Mouse (Mus musculus): ENCODE data around the gene Ccdc117. TPM values are rescaled to one million over a fixed set of nuclear protein-coding genes. Genes with fewer than 3 reads are reported as not detected.
"Not testable (repeated sequence)": the region's sequence is repeated elsewhere in the genome, so short reads cannot be mapped to it uniquely, and the experiment has no call there.

Ccdc117 gene
- polyA plus RNA-seq, 1 experiment from 2014 or later = 29.6 TPM

- WGBS = 67% methylated on average over 1 of the region's 1 CpGs
- Histone ChIP-seq H3K27ac (no peak overlapping the region), H3K36me3 (no peaks in the 10 kb centered on the region), H3K4me1 (no peaks in the 10 kb centered on the region), H3K9ac (no peak overlapping the region), H3K9me3 (no peaks in the 10 kb centered on the region), H3K4me3 (no peak overlapping the region), H3K4me2 (replicated peaks) (no peak overlapping the region), H3K27me3 (no peaks in the 10 kb centered on the region)
- ATAC-seq (ENCODE audit: insufficient number of reproducible peaks, insufficient read depth, low FRiP score, low TSS enrichment) = no peak
These were observed 9.9 kb upstream of the Ccdc117 start for GRCm38 (mm10) chr11:5551931-5552330.

DNA sequence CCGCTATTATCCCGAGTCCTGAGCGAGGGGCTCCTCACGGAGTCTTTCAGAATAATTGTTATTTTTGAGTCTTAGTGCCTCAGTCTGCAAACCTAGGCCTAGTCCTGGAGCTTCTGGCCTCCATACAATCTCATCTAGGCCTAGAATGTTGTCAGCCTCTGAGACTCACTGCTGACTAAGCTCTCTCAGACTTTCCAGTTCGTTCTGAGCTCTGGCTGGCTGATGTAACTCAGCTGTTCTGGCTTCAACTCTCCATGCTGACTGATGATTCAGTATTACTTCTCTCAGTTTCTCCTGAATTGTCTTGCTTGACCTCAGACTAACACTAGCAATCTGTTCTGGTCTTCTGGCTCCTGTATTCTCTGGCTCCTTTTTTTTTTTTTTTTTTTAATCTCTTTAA, 9.4 kb upstream of the Ccdc117 start:
- Histone ChIP-seq H3K27ac (no peak overlapping the region), H3K36me3 (no peaks in the 10 kb centered on the region), H3K9ac (no peak overlapping the region), H3K4me3 (no peak overlapping the region), H3K27me3 (no peaks in the 10 kb centered on the region), H3K9me3 (no peaks in the 10 kb centered on the region), H3K4me2 (replicated peaks) (no peak overlapping the region), H3K4me1 (no peaks in the 10 kb centered on the region)
- 88% methylated on average over 5 of the region's 5 CpGs for WGBS
- ATAC-seq (ENCODE audit: insufficient number of reproducible peaks, insufficient read depth, low FRiP score, low TSS enrichment) = no peak

DNA sequence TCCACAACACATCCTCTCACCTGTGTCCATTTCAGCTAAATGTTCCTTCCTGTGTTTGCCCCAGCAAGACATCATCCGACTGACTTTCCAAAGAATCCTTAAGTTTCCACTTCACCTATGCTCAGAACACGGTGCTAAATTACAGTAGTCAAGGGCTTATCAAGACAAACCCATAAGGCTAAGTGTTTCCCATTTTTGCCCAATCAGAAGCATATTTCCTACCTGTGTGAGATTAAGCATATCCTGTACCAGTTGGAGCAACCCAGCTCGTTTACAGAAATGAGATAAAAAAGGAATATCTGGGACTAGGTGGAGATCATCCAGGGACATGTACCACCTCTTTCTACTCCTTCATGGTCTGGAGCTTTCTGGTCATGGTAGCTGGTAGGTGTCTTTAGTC, 4.7 kb upstream of the Ccdc117 start:
- 91% methylated on average over 3 of the region's 3 CpGs for WGBS
- Histone ChIP-seq H3K4me3 (no peak overlapping the region), H3K27me3 (no peaks in the 10 kb centered on the region), H3K36me3 (no peaks in the 10 kb centered on the region), H3K4me1 (no peaks in the 10 kb centered on the region), H3K9ac (no peak overlapping the region), H3K4me2 (replicated peaks) (no peak overlapping the region), H3K9me3 (no peaks in the 10 kb centered on the region), H3K27ac (no peak overlapping the region)
- ATAC-seq (ENCODE audit: insufficient number of reproducible peaks, insufficient read depth, low FRiP score, low TSS enrichment) = no peak

DNA sequence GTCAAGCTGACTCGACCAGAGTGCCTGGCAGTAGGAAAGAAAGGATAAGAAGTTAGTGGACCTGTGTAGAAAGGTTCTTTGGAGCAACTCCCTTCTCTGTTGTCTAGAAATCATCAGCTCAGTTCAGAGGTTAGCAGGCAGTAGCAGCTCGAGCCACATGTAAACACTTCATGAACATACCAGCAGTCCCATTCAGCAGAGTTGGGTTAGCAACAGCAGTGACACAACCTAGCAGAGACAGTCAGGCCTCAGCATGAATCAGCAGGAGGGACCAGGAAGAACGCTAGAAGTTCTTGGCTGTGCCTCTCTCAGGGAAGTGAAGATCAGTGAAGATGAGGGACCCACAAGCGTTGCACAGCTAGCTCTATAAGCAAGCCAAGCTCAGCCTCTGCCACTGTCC, 3.5 kb upstream of the Ccdc117 start:
- Histone ChIP-seq H3K27me3 (no peaks in the 10 kb centered on the region), H3K9me3 (no peaks in the 10 kb centered on the region), H3K4me3 (no peak overlapping the region), H3K36me3 (no peaks in the 10 kb centered on the region), H3K4me1 (peaks cover 7% of the 10 kb centered on the region), H3K27ac (no peak overlapping the region), H3K9ac (no peak overlapping the region), H3K4me2 (replicated peaks) (no peak overlapping the region)
- ATAC-seq (ENCODE audit: insufficient number of reproducible peaks, insufficient read depth, low FRiP score, low TSS enrichment) = no peak
- WGBS = 83% methylated on average over 4 of the region's 4 CpGs

- H3K9ac ChIP-seq; H3K27me3 ChIP-seq; H3K4me2 ChIP-seq (replicated peaks); H3K4me1 ChIP-seq; H3K27ac ChIP-seq; H3K4me3 ChIP-seq; ATAC-seq (ENCODE audit: insufficient number of reproducible peaks, insufficient read depth, low FRiP score, low TSS enrichment); H3K9me3 ChIP-seq; H3K36me3 ChIP-seq: not testable (repeated sequence)
- WGBS = 89% methylated on average over 1 of the region's 1 CpGs
These were observed 2.7 kb upstream of the Ccdc117 start for GRCm38 (mm10) chr11:5544709-5545108.

- ATAC-seq (ENCODE audit: insufficient number of reproducible peaks, insufficient read depth, low FRiP score, low TSS enrichment) = no peak
- 84% methylated on average over 1 of the region's 1 CpGs for WGBS
- Histone ChIP-seq H3K9me3 (no peaks in the 10 kb centered on the region), H3K4me2 (replicated peaks) (no peak overlapping the region), H3K9ac (no peak overlapping the region), H3K27ac (no peak overlapping the region), H3K27me3 (no peaks in the 10 kb centered on the region), H3K4me3 (no peak overlapping the region), H3K36me3 (no peaks in the 10 kb centered on the region), H3K4me1 (peaks cover 13% of the 10 kb centered on the region)
These were observed 1.3 kb upstream of the Ccdc117 start for GRCm38 (mm10) chr11:5543281-5543680.

DNA sequence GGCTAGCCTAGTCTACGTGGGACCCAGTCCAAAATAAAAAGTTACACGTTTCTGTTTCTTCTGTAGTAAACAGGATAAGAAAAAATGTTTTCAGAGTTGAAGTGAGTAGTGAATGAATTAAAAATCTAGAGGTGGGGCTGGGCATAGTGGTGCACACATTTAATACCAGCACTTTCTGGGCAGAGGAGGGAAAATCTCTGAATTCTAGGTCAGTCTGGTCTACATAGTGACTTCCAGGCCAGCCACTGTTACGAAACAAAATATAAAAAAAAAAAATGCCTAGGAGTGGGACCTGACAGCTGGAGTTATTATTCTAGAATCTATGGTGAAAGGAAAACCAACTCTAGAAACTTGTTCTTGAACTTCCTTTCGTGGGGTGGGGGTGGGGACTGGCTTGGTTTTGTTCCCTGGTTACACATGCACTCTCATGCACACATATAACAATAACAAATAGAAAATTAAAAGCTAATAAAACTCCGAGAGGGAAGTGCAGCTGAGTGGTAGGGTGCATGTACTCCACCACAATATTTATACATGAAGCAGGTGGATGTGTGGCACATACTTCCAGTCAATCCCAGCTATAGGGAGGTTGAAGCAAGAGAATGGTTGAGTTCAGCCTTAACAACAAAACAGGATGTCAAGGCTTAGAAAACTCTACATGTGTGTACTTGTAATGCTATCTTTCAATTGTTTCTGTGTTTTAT, 647 bp upstream of the Ccdc117 start:
- Histone ChIP-seq H3K4me3 (peak overlapping the region; percentile 91), H3K4me2 (replicated peaks) (peak overlapping the region; percentile 72), H3K9ac (no peak overlapping the region), H3K27ac (no peak overlapping the region), H3K27me3 (no peaks in the 10 kb centered on the region), H3K4me1 (peaks cover 17% of the 10 kb centered on the region), H3K36me3 (no peaks in the 10 kb centered on the region), H3K9me3 (no peaks in the 10 kb centered on the region)
- 51% methylated on average over 5 of the region's 5 CpGs for WGBS
- ATAC-seq (ENCODE audit: insufficient number of reproducible peaks, insufficient read depth, low FRiP score, low TSS enrichment) = 0 out of 2 replicates have a peak, but pooled peaks have one; percentile 7

GRCm38 (mm10) chr11:5541230-5541798, 673 bp downstream of the Ccdc117 start:
- peak overlapping the region; percentile 91 for H3K4me3 ChIP-seq
- WGBS = 1% methylated on average over 28 of the region's 28 CpGs
- no peaks in the 10 kb centered on the region for H3K27me3 ChIP-seq
- peaks cover 17% of the 10 kb centered on the region for H3K4me1 ChIP-seq
- H3K9me3 ChIP-seq = no peaks in the 10 kb centered on the region
- H3K4me2 ChIP-seq (replicated peaks) = peak overlapping the region; percentile 72
- peak overlapping the region; percentile 93 for H3K9ac ChIP-seq
- H3K36me3 ChIP-seq = 0 out of 2 replicates have a peak, but pooled peaks cover 3% of the 10 kb centered on the region
- ATAC-seq (ENCODE audit: insufficient number of reproducible peaks, insufficient read depth, low FRiP score, low TSS enrichment) = no peak
- peak overlapping the region; percentile 81 for H3K27ac ChIP-seq

DNA sequence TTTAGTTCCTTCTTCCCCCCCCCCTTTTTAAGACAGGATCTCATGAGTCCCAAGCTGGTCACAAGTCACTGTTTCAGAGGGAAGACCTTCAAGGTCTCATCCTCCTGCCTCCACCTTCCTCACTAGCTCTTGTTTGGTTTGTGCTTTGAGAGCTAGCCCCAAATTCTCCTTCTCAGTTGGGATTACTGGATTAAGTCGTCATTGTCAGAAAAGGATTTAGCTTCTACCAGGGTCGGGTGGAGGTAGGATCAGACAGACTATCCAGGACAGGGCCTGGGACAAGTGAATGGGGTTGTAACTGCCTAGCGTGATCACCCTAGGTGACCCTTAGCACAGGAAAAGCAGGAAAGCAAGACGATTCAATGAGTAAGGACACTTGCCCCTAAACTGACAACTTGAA, 1.7 kb downstream of the Ccdc117 start:
- Histone ChIP-seq H3K4me2 (replicated peaks) (peak overlapping the region; percentile 72), H3K36me3 (0 out of 2 replicates have a peak, but pooled peaks cover 6% of the 10 kb centered on the region), H3K9ac (peak overlapping the region; percentile 93; the same call in 1 of the 2 replicates), H3K4me1 (peaks cover 17% of the 10 kb centered on the region), H3K27ac (no peak overlapping the region), H3K9me3 (no peaks in the 10 kb centered on the region), H3K4me3 (peak overlapping the region; percentile 91), H3K27me3 (no peaks in the 10 kb centered on the region)
- 44% methylated on average over 4 of the region's 4 CpGs for WGBS
- no peak for ATAC-seq (ENCODE audit: insufficient number of reproducible peaks, insufficient read depth, low FRiP score, low TSS enrichment)

DNA sequence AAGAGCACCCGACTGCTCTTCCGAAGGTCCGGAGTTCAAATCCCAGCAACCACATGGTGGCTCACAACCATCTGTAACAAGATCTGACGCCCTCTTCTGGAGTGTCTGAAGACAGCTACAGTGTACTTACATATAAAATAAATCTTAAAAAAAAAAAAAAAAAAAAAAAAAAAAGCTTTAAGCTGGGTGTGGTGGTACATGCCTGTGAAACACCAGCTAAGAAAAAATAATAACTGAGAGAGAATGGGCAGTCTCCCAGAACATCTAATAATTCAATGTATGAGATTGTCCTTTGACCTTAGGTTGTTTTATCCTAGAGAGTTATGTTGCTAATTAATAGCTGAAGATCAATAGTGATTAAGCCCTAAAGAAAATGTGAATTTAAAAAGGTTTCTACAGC, 4.5 kb downstream of the Ccdc117 start:
- H3K9ac ChIP-seq; H3K27ac ChIP-seq; H3K9me3 ChIP-seq; H3K27me3 ChIP-seq; H3K4me3 ChIP-seq; ATAC-seq (ENCODE audit: insufficient number of reproducible peaks, insufficient read depth, low FRiP score, low TSS enrichment); H3K4me2 ChIP-seq (replicated peaks): not testable (repeated sequence)
- WGBS = 84% methylated on average over 4 of the region's 4 CpGs
- Histone ChIP-seq H3K36me3 (peaks cover 34% of the 10 kb centered on the region), H3K4me1 (peaks cover 17% of the 10 kb centered on the region)

GRCm38 (mm10) chr11:5533108-5533507, 8.9 kb downstream of the Ccdc117 start:
- Histone ChIP-seq H3K4me3 (no peak overlapping the region), H3K36me3 (peaks cover 72% of the 10 kb centered on the region), H3K27me3 (no peaks in the 10 kb centered on the region), H3K9me3 (no peaks in the 10 kb centered on the region), H3K27ac (no peak overlapping the region), H3K4me1 (peaks cover 2% of the 10 kb centered on the region; the same call in 1 of the 2 replicates), H3K9ac (no peak overlapping the region), H3K4me2 (replicated peaks) (no peak overlapping the region)
- whole genome bisulfite sequencing = 82% methylated on average over 5 of the region's 5 CpGs
- ATAC-seq (ENCODE audit: insufficient number of reproducible peaks, insufficient read depth, low FRiP score, low TSS enrichment) = no peak

- no peaks in the 10 kb centered on the region for H3K27me3 ChIP-seq
- no peak for ATAC-seq (ENCODE audit: insufficient number of reproducible peaks, insufficient read depth, low FRiP score, low TSS enrichment)
- H3K4me3 ChIP-seq = no peak overlapping the region
- H3K36me3 ChIP-seq = peaks cover 78% of the 10 kb centered on the region
- WGBS = 76% methylated on average over 6 of the region's 6 CpGs
- H3K4me2 ChIP-seq (replicated peaks) = no peak overlapping the region
- no peaks in the 10 kb centered on the region for H3K9me3 ChIP-seq
- H3K9ac ChIP-seq = no peak overlapping the region
- no peak overlapping the region for H3K27ac ChIP-seq
- no peaks in the 10 kb centered on the region for H3K4me1 ChIP-seq
These were observed 11.3 kb downstream of the Ccdc117 start for GRCm38 (mm10) chr11:5530717-5531116.
